Mouse (Mus musculus) neural tube, embryonic 11.5 days (tissue): Measurements from ENCODE around the gene Nudt15. TPM values are rescaled to one million over a fixed set of nuclear protein-coding genes. Genes with fewer than 3 reads are reported as not detected.

ENCODE experiments used
- ATAC-seq: fragments of 200-750 bp; cut with Nextera tagmentation; 2 replicates; pipeline ENCODE4 v1.8.0; 2017; ENCODE audit warnings: moderate number of reproducible peaks, mild to moderate bottlenecking, moderate TSS enrichment, moderate library complexity; ENCODE audit not compliant: insufficient read depth, low FRiP score, low TSS enrichment
- DNase-seq: peaks from one replicate; pipeline ENCODE4 v3.0.0-alpha.2; 2015; ENCODE audit warnings: low spot score
- H3K27ac ChIP-seq: fragments of 300-500 bp; sonication (generic); 2 replicates; pipeline ENCODE4 v1.5.1; 2014; ENCODE audit warnings: low read depth, mild to moderate bottlenecking, low read length
- H3K27me3 ChIP-seq: fragments of 300-500 bp; sonication (generic); 2 replicates; pipeline ENCODE4 v1.6.1; 2014; ENCODE audit warnings: mild to moderate bottlenecking, low read length, mixed read lengths; ENCODE audit not compliant: control insufficient read depth, insufficient read depth
- H3K36me3 ChIP-seq: fragments of 300-500 bp; sonication (generic); 2 replicates; pipeline ENCODE4 v1.6.1; 2014; ENCODE audit warnings: mild to moderate bottlenecking, low read length, moderate library complexity, mixed read lengths; ENCODE audit not compliant: control insufficient read depth, insufficient read depth
- H3K4me1 ChIP-seq: fragments of 300-500 bp; sonication (generic); 2 replicates; pipeline ENCODE4 v1.6.1; 2014; ENCODE audit warnings: low read length, mixed read lengths; ENCODE audit not compliant: control insufficient read depth, insufficient read depth
- H3K4me2 ChIP-seq: fragments of 300-500 bp; sonication (generic); 2 replicates; pipeline ENCODE4 v1.6.1; 2014; ENCODE audit warnings: low read depth, mild to moderate bottlenecking, moderate library complexity
- H3K4me3 ChIP-seq: fragments of 300-500 bp; sonication (generic); 2 replicates; pipeline ENCODE4 v1.5.1; 2014; ENCODE audit warnings: low read depth, low read length
- H3K9ac ChIP-seq: fragments of 300-500 bp; sonication (generic); 2 replicates; pipeline ENCODE4 v1.6.1; 2014; ENCODE audit warnings: mild to moderate bottlenecking, low read length
- H3K9me3 ChIP-seq: fragments of 300-500 bp; sonication (generic); 2 replicates; pipeline ENCODE4 v1.6.1; 2016; ENCODE audit warnings: low read length; ENCODE audit not compliant: control insufficient read depth
- WGBS: fragments of 180-500 bp; shearing (Covaris S2); extraction: QIAGEN DNeasy Blood & Tissue Kit; methylation state at CpG from one replicate; pipeline ENCODE4 v1.1.7; 2014; 5-methylcytosine and 5-hydroxymethylcytosine counted together
- polyA plus RNA-seq: library from polyadenylated mRNA; unstranded; fragments of >200 nt; fragmentation: Nextera tagmentation; extraction: Ambion mirVana; gene quantifications from 2 replicates; pipeline ENCODE4 v1.2.1, GENCODE M21; 2014

The Nudt15 gene
- polyA plus RNA-seq, 1 experiment from 2014 or later, result 13.1 TPM

DNA sequence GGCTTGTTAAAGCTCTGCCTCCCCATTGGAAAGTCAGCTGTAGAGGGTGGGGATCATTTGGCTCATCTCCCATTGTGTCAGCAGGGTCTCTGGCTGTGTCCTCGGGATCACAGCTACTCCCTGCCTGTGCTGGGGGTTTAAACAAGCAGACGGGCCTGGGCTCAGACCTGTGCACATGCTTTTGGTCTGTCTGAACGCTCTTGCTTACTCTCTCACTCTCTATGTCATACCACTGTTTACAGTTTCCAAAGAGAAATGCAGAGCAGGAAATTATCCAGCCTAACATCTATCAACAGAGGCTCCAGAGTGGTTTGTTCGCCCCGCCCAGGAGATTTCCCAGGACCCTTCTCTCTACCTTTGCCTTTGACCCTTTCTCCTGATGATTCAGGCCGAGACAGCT is 46.3 kb downstream of the Nudt15 start:
- H3K4me2 ChIP-seq, result no peak overlapping the region
- no peak overlapping the region for H3K4me3 ChIP-seq
- no peaks in the 10 kb centered on the region for H3K9me3 ChIP-seq
- ATAC-seq (no peak), DNase-seq (no peak)
- 0 out of 2 replicates have a peak, but pooled peaks cover 3% of the 10 kb centered on the region for H3K4me1 ChIP-seq
- H3K9ac ChIP-seq, result no peak overlapping the region
- WGBS, result 77% methylated on average over 6 of the region's 6 CpGs
- no peaks in the 10 kb centered on the region for H3K36me3 ChIP-seq
- H3K27ac ChIP-seq, result no peak overlapping the region
- H3K27me3 ChIP-seq, result no peaks in the 10 kb centered on the region

DNA sequence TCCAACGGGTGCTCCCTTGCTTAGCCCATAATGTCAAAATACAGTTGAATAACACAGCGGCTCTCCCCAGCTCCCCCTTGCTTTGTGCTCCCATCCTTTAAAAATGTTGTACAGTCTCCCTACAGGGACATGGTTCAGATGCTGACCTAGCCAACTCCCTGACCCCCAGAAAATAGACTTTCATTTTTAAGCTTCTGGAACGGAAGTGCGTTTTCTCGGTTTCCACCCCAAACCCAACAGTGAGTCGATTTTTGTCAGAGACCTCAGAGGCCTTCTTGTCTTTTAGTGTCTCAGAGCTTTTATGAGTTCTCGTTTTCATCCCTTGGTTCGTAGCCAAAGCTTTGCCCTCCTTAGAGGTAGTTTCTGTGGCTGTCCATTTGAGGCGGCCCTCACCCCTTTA is 46.8 kb downstream of the Nudt15 start:
- no peak for DNase-seq

DNA sequence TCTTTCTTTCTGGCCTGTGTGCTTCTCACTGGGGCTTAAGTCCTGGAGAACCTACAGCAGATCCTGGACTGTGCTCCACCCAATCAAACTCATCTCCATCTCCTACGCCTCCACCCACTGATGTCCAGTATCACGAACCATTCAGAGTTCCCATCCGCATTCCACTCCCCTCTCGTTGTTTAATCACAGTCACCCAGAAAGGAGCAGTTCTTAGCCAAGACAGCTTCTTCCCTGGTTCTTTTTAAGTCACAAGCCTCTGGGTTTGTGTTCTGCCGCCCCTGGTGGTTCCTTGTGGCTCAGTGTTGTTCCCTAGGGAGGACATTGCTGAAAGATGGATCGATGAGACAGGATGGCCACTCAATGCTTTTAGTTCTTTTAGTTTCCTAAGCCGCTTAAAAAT is 52.3 kb downstream of the Nudt15 start:
- no peak for ATAC-seq

More for the DNA sequence above, 46.8 kb downstream of the Nudt15 start:
- H3K9ac ChIP-seq, result no peak overlapping the region
- no peaks in the 10 kb centered on the region for H3K9me3 ChIP-seq
- WGBS, result 91% methylated on average over 9 of the region's 9 CpGs
- no peaks in the 10 kb centered on the region for H3K36me3 ChIP-seq
- H3K4me3 ChIP-seq, result no peak overlapping the region
- no peak for ATAC-seq
- H3K27me3 ChIP-seq, result no peaks in the 10 kb centered on the region
- no peak overlapping the region for H3K27ac ChIP-seq
- 0 out of 2 replicates have a peak, but pooled peaks cover 3% of the 10 kb centered on the region for H3K4me1 ChIP-seq
- H3K4me2 ChIP-seq, result no peak overlapping the region

DNA sequence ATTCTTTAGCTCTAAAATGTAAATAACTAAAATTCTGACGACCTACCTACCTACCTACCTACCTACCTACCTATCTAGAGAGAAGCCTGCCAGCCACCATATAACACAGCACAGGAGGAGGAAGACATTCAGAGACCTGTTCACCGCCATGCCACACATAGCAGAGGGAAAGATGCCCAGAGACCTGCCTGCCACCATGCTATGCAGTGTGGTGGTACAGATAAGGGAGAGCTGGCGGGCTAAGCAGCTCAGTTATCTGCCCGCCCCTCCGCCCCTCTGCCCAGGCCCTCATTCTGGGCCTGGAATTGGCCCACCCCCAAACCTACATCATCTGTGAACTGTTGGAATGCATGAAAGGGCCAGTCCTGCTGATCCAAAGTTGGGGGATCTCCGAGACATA is 53.9 kb downstream of the Nudt15 start:
- no peak overlapping the region for H3K4me2 ChIP-seq
- H3K9me3 ChIP-seq, result no peaks in the 10 kb centered on the region
- 74% methylated on average over 6 of the region's 6 CpGs for WGBS
- ATAC-seq, result no peak
- no peaks in the 10 kb centered on the region for H3K36me3 ChIP-seq
- H3K27me3 ChIP-seq, result no peaks in the 10 kb centered on the region
- no peak overlapping the region for H3K9ac ChIP-seq
- H3K4me1 ChIP-seq, result no peaks in the 10 kb centered on the region
- no peak overlapping the region for H3K27ac ChIP-seq
- no peak overlapping the region for H3K4me3 ChIP-seq
- DNase-seq, result no peak

More for the DNA sequence above, 52.3 kb downstream of the Nudt15 start:
- no peak for DNase-seq
- H3K4me3 ChIP-seq, result no peak overlapping the region
- H3K27me3 ChIP-seq, result no peaks in the 10 kb centered on the region
- H3K9ac ChIP-seq, result no peak overlapping the region
- WGBS, result 77% methylated on average over 7 of the region's 7 CpGs
- H3K27ac ChIP-seq, result no peak overlapping the region
- no peaks in the 10 kb centered on the region for H3K9me3 ChIP-seq
- H3K36me3 ChIP-seq, result no peaks in the 10 kb centered on the region
- H3K4me1 ChIP-seq, result no peaks in the 10 kb centered on the region
- no peak overlapping the region for H3K4me2 ChIP-seq

DNA sequence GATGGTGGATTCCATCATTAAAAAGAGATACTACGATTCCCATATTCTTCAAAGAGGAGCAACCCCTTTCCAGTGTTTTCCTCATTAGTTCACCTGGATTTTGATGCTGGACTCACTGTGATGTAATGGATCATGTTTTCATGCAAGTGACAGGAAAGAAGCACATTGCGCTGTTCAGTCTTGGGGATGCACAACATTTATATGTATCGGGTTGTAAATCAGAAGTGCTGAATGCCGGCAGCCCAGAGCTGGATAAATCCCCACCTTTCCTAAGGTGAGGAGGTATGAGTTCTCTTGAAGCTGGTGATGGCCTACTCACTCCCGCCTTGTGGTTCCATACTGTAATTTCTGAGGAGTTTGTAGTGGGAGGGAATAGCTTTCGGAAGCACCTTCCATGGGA is 54.7 kb downstream of the Nudt15 start:
- Histone ChIP-seq H3K36me3 (no peaks in the 10 kb centered on the region), H3K9ac (no peak overlapping the region), H3K4me2 (no peak overlapping the region), H3K9me3 (no peaks in the 10 kb centered on the region), H3K27me3 (no peaks in the 10 kb centered on the region), H3K4me1 (no peaks in the 10 kb centered on the region), H3K27ac (no peak overlapping the region), H3K4me3 (no peak overlapping the region)
- DNase-seq, result no peak
- no peak for ATAC-seq
- WGBS, result 92% methylated on average over 6 of the region's 6 CpGs

DNA sequence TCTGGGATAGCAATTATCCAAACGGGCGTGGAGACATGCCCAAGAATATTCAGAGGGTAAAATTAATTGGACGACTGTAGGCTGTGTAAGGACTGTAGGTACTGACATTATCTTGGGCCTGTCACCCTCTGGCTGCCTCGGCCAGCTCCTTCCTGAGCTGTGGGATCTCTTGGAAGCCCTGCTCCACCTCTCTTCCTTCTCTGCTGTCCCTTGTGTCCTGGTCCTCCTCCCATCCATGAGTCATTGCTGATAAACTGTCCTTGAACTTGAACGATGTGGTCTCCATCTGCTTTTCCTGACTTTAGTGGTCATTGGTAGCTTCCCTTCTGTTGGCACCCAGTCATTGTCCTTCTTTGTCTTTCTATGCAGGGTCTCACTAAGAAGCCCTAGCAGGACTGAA is 61.4 kb downstream of the Nudt15 start:
- Histone ChIP-seq H3K4me2 (no peak overlapping the region), H3K27me3 (no peaks in the 10 kb centered on the region), H3K4me1 (no peaks in the 10 kb centered on the region), H3K27ac (no peak overlapping the region), H3K36me3 (no peaks in the 10 kb centered on the region), H3K9me3 (no peaks in the 10 kb centered on the region), H3K9ac (no peak overlapping the region), H3K4me3 (no peak overlapping the region)
- DNase-seq, result no peak
- WGBS, result 86% methylated on average over 5 of the region's 5 CpGs
- ATAC-seq, result no peak

DNA sequence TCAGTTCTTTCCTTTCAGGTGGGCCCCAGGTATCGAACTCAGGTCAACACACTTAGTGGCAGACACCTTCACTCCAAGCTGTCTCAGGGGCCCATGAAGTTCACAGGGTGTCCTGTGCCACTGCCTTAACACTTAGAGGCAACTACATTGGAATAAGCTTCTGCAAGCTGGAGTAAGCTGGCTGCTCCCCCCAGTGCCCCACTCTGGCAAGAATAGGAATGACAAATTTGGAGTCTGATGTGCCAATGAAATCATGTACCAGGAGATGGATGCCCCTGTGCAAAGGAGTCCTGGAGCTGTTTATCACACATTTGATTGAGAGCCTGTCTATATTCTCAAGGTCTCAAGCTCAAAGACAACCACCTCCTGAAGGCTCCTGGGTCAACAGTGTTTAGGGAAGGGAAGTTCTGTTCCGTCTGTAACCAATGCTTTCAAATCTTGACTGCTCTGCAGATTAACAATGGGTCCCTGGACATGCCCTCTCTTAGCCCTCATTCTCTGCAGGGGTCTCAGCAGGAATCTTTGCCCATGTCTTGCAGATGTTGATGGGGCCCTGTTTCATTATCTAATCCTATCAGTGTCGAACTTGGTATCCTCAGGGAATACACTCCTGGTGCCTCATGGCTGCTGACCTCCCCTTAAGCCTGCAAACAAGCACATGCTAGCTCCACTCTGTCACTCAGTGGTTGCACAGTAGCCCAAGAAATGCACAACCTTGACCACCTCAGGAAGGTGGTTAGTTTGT is 63.5 kb downstream of the Nudt15 start:
- no peak for DNase-seq
- 65% methylated on average over 3 of the region's 3 CpGs for WGBS
- H3K27me3 ChIP-seq, result no peaks in the 10 kb centered on the region
- no peak overlapping the region for H3K27ac ChIP-seq
- no peak overlapping the region for H3K4me2 ChIP-seq
- H3K36me3 ChIP-seq, result no peaks in the 10 kb centered on the region
- no peak for ATAC-seq
- no peaks in the 10 kb centered on the region for H3K9me3 ChIP-seq
- no peak overlapping the region for H3K9ac ChIP-seq
- no peaks in the 10 kb centered on the region for H3K4me1 ChIP-seq
- H3K4me3 ChIP-seq, result no peak overlapping the region

DNA sequence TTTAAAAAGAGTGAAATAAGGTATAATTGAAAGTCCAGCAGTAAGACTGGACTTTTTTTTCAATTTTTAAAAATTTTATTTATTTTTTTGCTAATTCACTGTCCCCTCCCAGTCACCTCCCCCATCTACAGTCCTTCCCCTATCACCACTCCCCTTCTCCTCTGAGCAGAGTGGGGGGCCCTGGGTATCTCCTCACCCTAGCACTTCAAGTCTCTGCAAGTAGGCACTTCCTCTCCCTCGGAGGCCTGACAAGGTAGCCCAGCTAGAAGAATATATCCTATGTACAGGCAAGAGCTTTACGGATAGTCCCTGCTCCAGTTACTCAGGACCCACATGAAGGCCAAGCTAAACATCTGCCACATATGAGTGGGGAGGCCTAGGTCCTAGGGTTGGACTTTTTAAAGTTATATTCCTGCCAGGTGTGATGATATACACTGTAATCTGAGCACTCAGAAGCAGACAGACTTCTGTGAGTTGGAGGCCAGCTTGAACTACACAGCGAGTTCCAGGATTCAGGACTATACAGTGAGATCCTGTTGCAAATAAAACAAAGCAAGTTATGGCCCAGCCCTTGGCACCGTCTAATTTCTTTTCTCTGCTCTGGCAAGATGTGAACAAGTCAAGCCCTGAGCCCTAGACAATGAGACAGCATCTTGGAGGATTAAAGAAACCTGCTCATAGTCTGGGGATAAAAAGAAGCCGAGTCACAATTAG is 64.4 kb downstream of the Nudt15 start:
- WGBS, result 82% methylated on average over 5 of the region's 5 CpGs
- Histone ChIP-seq H3K27ac (no peak overlapping the region), H3K36me3 (no peaks in the 10 kb centered on the region), H3K9me3 (no peaks in the 10 kb centered on the region), H3K4me3 (no peak overlapping the region), H3K9ac (no peak overlapping the region), H3K4me1 (no peaks in the 10 kb centered on the region), H3K4me2 (no peak overlapping the region), H3K27me3 (no peaks in the 10 kb centered on the region)
- DNase-seq (no peak), ATAC-seq (no peak)

DNA sequence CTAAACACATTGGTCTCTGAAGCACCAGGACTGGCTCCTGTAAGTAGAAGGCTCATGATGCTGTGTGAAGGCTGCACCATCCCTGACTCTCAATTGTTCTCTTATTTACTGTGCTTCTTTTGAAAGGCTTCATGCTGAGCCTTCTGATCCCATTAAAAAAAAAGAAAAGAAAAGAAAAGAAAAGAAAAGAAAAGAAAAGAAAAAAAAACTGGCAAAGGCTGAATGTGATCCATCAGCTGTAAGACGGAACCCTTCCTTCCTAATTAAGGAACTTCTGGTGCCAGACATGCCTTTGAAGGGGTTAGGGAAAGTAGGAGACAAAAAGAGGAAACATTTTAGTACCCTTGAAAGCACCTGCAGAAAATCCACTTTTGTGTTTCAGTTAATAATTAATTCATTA is 68.3 kb downstream of the Nudt15 start:
- Histone ChIP-seq H3K27me3 (no peaks in the 10 kb centered on the region), H3K4me2 (no peak overlapping the region), H3K36me3 (no peaks in the 10 kb centered on the region), H3K9ac (no peak overlapping the region), H3K9me3 (no peaks in the 10 kb centered on the region), H3K4me1 (no peaks in the 10 kb centered on the region), H3K4me3 (no peak overlapping the region), H3K27ac (no peak overlapping the region)
- ATAC-seq (no peak), DNase-seq (no peak)
- WGBS, result 28% methylated on average over 1 of the region's 1 CpGs
